Mouse (Mus musculus) monocyte, adult 2 months (primary cell): ENCODE data around the gene Ripor2.

ENCODE experiments used
- DNase-seq, 2 experiments: peaks; one replicate each; pipeline ENCODE4 v3.0.0; 2022; ENCODE audit warnings: low spot score in 2 of 2, low read depth in 1 of 2

Gene Ripor2

DNA sequence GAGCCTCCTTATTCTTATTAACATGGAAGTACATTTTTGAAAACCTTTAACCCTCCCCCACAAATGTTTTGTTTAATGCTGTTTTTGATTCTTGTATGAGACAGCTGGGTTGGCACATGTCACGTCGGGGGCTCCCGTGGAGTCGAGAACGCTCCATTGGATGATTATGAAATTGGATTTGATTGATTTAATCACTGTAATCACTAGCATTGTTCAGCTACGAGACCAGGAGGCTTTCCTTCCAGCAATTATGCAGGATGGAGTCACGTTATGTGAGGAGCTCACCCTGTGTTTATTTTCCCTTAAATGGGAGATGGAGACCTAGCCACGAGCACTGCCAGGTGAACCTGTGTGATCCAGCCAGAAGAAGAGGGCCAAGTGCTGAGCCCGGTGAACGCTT is at the start of gene Ripor2:
Ripor2 (plus strand) TSS at position 357 of the 400 bp plus-strand sequence.
- no peak for DNase-seq

DNA sequence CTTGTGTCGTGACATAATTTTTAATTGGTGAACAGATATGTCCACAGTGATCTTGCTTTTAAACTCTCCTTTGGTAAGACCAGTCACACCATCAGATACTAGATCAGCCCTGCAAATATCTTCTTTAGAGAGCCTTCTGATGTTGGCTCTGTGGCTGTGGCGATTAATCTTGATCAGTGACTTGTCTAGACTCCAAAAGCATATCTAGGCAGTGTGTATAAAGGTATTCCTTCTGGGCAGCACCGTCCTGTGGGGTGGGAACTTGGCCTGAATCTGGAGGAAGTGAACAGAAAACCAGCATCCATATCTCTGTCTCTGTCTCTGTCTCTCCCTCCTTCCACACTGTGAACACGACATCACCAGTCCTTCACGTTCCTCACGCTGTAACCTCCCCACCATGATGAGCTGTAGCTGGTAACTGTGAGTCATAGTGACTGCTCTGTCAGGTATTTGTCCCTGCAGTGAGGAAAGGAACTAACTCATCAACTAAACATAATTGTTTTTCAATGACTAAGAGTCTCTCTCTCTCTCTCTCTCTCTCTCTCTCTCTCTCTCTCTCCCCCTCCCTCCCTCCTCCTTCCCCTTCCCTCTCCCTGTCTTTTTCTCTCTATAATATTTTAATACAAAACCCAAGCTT is 45.3 kb upstream of the Ripor2 start:
- no peak for DNase-seq

- DNase-seq = no peak
Observed at GRCm38 (mm10) chr13:24538012-24538411, 44.0 kb upstream of the Ripor2 start.

- DNase-seq = no peak
Observed at GRCm38 (mm10) chr13:24538941-24539340, 43.0 kb upstream of the Ripor2 start.

- no peak for DNase-seq
Observed at GRCm38 (mm10) chr13:24545677-24546076, 36.3 kb upstream of the Ripor2 start.

DNA sequence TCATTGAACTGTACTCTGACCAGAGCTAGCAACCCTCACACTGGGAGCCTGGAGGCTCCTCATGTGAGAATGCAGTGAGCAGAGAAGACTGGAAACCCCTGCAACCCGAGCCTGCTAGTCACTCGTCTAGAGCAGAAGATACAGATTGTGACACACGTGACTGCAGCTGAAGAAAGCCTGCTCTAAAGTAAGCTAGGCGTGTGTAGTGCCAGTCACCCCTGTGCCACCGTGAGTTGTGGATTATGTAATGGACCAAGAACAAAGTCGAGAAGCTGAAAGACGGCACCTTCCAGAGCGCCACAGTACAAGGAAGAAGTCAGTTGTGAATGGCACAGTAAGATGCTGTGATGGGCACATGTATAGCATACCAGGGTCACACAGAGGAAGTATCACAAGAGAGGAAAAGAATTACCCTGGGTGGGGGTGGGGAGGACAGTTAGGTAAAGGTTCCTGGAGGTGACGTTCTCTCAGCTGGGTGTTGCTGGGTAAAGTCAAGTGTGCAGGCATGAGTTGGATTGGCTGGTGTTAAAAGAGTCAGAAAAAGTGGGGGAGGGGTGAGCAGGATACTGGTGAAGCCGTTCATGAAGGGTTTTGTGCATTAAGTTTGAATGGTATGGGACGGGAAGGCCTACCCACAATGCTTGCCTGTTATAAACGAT is 35.1 kb upstream of the Ripor2 start:
- no peak for DNase-seq

DNA sequence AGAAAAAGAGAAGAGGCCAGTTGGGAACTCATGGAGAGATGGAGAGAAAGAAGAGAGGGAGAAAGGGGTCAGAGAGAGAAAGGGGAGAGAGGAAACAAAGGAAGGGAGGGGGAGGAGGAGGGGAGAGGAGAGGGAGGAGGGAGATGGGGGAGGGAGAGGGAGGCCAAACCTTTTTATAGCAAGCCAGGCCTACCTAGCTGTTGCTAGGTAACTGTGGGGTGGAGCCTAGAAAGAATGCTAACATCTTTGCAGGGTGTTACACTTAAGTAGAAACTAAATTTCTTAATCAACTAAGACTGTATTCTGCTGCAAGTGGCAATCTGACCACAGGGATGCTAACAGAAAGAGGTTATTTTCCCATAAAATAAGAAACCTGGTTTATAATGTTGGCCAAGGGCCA is 33.1 kb upstream of the Ripor2 start:
- DNase-seq = no peak

DNA sequence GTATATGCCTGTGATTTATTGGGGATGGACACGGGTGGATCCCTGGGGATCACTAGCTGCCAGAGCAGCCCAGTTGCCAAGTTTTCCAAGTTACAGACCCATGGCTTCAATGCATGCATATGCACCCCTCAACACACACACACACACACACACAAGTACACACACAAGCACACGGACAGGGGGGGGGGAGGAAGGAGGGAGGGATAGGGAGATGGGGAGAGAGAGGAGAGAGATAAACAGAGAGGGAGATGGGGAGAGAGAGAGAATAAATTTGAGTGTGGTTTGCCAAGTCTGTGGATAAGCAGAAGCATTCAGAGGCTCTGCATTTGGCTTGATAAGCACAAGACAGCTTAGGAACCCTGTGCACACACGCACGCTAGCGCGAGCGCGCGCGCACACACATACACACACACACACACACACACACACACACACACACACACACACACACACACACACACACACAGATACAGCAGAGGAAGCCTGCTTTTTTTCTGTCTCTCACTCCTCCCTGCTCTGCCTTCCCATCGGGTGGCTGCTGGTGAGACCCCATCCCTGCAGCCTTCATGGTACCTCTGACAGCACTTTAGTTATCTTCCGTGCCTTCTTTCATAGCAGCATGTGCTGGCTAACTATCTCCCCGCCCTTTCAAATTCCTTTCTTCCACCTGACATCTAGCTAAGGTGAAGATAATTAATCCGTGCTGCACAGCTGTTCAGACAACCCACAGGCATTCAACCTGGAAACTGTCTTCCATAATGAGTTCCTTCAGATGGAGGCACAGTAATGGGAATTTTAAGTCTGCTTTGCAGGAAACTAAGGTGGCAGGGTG is 30.7 kb upstream of the Ripor2 start:
- no peak for DNase-seq

GRCm38 (mm10) chr13:24552039-24552438 is 29.9 kb upstream of the Ripor2 start:
- DNase-seq = no peak

DNA sequence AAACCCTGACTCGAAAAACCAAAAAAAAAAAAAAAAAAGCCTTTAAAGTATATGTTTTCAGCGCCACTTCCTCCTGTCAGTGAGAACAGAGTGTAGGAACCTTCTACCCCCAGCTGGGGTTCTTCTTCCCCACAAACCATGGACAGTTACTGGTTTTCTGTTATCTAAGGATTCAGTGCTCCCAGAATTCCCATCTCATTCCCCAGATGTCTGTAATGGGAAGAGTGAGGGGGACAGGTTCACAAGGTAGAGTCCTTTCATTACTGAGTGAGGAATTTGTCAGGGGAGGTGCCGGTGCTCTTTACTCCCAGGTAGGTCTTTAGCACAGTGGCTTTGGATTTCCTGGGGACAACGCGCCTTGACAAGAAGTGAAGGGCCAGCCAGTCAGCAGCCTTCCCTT is 20.6 kb upstream of the Ripor2 start:
- no peak for DNase-seq

DNA sequence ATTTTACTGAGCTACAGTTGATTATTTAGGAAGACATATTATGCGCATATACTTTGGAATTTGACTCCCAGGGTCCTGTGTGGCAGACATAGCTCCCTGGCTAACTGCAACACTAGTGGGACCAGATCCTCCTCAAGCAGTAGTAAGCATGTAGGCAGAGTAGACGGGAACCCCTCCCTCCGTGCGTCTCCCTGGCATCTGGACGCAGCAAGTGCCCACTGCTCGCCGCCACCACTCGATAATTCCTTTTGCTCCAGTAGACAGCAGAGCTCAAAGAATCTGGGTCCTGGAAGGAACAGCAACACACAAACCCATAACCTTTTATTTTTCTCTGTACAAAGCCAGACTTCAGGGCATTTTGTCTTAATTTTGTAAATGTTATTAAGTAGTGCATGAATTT is 17.3 kb upstream of the Ripor2 start:
- DNase-seq = no peak

DNA sequence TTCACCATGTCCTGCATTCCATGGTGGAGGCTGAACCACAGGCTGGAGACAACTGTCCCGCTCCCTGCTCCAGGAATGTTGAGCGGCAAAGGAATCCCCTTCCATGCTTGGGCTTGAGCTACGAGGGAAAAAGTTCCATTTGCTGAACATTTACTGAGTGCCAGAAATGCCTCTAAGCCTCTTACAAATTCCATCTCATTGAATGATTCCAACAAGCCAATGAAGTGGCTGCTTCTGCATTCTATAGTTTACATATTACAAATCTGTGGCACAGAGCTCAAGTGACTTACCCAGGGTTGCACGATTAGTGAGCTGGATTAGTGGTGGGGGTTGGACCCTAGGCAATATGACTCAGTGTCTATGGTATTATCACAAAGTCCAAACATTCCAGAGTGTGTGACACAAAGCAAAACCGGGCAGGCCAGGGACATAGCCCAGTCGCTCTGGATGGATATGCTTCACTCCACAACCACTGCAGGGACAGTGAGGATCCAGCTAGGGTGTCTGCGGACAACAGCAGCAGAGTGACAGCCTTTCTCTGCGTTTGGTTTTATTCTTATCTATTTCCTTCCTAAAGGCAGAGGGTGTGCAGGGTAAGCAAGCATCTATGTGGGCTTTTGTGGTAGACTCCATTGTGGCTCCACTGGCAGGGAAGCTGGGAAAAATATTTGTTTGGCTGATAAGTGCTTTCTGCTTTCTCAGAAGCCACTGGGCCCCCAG is 16.6 kb upstream of the Ripor2 start:
- no peak for DNase-seq

GRCm38 (mm10) chr13:24565950-24566320 is 16.1 kb upstream of the Ripor2 start:
- no peak for DNase-seq

GRCm38 (mm10) chr13:24567176-24567811 is 14.7 kb upstream of the Ripor2 start:
- no peak for DNase-seq

DNA sequence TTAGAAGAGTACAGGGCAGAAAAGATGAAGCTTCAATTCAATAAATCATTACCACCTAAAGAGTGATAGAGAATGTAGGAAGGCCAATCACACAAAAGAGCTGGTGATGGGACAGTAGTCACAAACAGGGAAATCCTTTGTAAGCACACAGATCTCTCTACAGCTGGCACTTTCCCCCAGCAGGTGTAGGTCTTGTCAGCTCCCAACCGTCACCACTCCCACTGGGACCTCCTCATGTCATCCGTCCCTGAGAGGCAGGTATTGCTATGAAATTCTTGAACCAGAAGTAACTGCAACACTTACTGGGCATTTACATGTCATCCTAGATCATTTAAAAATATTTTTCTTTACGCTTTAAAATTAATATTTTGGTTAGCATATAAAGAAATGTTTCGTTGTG is 12.9 kb upstream of the Ripor2 start:
- DNase-seq = no peak

DNA sequence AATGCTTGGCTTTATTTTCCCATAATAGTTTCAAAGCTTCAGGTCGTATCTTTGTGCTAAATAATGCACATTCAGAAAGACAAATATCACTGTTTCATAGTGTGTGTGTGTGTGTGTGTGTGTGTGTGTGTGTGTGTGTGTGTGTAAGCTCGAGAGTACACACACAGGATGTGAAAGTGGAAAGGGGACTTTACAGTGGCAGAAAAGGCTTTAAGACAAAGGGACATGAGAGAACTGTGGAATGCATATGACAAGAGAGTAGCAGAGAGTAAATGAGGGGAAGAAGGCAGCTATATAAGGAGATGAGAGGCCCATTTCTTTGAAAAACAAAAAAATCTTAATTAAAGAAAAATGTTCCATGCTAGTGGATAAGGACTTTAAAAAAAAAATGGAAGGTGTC is 11.3 kb upstream of the Ripor2 start:
- DNase-seq = no peak

DNA sequence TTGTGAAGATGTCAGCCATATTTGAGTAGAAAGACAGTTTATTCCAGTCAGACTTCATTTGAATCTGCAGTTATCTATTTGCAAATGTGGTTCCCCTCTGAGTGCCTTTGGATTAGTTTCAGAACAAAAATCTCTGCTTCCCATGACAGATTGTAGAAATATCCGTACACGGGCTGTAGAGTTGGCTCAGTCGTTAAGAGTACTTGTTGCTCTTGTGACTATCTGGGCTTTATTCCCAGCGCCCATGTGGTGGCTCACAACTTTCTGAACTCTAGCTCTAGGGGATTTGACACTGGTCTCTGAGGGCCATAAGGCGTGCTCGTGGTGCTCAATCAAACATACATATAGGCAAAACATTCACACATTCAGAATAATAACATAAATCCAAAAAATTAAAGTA is 10.1 kb upstream of the Ripor2 start:
- no peak for DNase-seq

DNA sequence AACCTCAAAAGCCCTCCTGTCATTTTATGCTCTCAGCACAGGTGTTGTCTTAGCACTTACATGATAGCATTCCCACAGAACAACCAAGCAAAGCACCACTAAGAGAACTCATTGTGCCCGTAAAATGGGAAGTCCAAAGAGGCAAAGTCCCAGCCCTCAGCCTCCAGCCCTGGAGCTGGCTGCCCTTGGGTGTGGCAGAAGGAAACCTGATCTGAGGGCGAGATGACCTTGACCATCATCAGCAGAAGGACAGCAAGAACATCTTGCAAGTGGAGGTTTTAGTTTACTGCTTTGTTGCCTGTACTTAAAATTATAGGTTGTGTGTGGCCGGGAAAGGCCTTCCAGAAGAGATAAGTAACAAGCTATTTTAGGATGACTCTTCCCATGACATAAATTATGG is 6.9 kb upstream of the Ripor2 start:
- DNase-seq = no peak

DNA sequence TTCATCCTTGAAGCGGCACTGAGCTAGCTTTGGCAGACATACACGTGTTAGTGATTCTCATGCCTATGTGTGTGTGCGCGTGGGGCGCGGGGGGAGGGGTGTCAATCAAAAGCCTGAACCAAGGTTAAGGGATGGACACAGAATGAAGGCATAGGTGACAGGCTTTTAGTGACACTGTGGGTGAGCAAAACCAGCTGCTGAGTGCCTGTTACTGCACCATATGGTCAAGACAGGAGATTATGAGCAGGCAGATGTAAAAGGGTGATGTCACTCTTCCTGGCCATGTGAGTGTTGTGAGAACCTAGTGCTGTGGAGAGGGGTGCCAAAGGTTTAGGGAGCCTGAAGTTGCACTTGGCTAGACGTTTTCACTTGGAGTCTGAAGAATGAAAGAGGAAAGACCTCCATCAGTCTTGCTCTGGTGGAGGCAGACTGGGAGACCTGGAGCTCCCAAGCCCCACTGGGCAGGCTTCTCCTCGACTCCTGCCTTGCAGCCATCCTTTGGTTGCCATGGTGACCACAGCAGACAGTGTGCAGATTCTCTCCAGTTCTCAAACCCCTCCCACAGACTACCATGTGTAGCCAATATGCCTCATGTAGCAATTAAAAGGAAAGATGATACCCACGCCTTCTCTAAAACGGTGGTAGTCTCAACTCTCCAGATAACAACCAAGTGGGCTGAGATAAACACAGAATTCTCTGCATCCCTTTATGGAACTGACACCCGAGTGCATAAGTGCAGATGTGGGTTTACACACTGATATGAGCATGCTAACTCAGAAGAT is 5.5 kb upstream of the Ripor2 start:
- no peak for DNase-seq

GRCm38 (mm10) chr13:24578317-24578716 is 3.7 kb upstream of the Ripor2 start:
- no peak for DNase-seq
